Mouse (Mus musculus) lung, embryonic 16.5 days (tissue): ENCODE data around the gene Macf1. TPM values are rescaled to one million over a fixed set of nuclear protein-coding genes. Genes with fewer than 3 reads are reported as not detected.
"Not testable (repeated sequence)": the region's sequence is repeated elsewhere in the genome, so short reads cannot be mapped to it uniquely, and the experiment has no call there.

Source experiments
- ATAC-seq: fragments of 200-750 bp; cut with Nextera tagmentation; 2 replicates; pipeline ENCODE4 v1.8.0; 2017; ENCODE audit warnings: low read depth, mild to moderate bottlenecking, moderate library complexity
- H3K27ac ChIP-seq: fragments of 300-500 bp; sonication (generic); 2 replicates; pipeline ENCODE4 v1.5.1; 2014; ENCODE audit warnings: mild to moderate bottlenecking, control low read depth, low read length
- H3K27me3 ChIP-seq: fragments of 300-500 bp; sonication (generic); 2 replicates; pipeline ENCODE4 v1.6.1; 2014; ENCODE audit warnings: low read depth, low read length, mixed read lengths; ENCODE audit not compliant: control insufficient read depth, insufficient read depth
- H3K36me3 ChIP-seq: fragments of 300-500 bp; sonication (generic); 2 replicates; pipeline ENCODE4 v1.6.1; 2014; ENCODE audit warnings: low read length; ENCODE audit not compliant: control insufficient read depth, insufficient read depth
- H3K4me1 ChIP-seq: fragments of 300-500 bp; sonication (generic); replicated peaks from 2 replicates; pipeline ENCODE4 v1.6.1; 2014; ENCODE audit warnings: low read length, mixed read lengths; ENCODE audit not compliant: control insufficient read depth, insufficient read depth
- H3K4me2 ChIP-seq: fragments of 300-500 bp; sonication (generic); 2 replicates; pipeline ENCODE4 v1.6.1; 2014; ENCODE audit warnings: low read depth, low read length, control low read depth
- H3K4me3 ChIP-seq: fragments of 300-500 bp; sonication (generic); 2 replicates; pipeline ENCODE4 v1.5.1; 2014; ENCODE audit warnings: mild to moderate bottlenecking, low read length, control low read depth
- H3K9ac ChIP-seq: fragments of 300-500 bp; sonication (generic); 2 replicates; pipeline ENCODE4 v1.6.1; 2014; ENCODE audit warnings: low read length, control low read depth
- H3K9me3 ChIP-seq: fragments of 300-500 bp; sonication (generic); 2 replicates; pipeline ENCODE4 v1.6.1; 2016; ENCODE audit warnings: low read length; ENCODE audit not compliant: control insufficient read depth
- WGBS: fragments of 180-500 bp; shearing (Covaris S2); extraction: QIAGEN DNeasy Blood & Tissue Kit; methylation state at CpG from one replicate; pipeline ENCODE4 v1.1.7; 2014; 5-methylcytosine and 5-hydroxymethylcytosine counted together
- polyA plus RNA-seq: library from polyadenylated mRNA; unstranded; fragments of >200 nt; fragmentation: Nextera tagmentation; extraction: Ambion mirVana; gene quantifications from 2 replicates; pipeline ENCODE4 v1.2.1, GENCODE M21; 2015

Macf1 gene
- polyA plus RNA-seq, 1 experiment from 2014 or later = 77.8 TPM

DNA sequence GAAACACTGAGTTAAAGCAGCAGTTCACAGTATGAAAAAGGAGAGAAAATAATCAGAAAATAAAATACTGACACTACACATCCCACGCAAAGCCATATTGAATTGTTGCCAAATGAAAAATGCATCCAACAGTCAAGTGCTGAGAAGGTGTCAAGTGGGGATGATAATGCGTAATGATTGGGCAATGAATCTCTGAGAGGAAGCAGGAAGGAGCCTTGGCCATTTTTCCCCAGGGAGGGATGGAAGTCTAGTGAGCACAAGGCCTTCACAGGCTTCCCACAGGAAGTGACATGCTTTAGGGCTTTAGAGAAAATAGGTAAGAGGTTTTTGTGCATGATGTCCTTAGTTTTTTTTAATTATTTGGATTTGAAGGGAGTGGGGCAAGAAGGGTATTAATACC is 237.9 kb downstream of the Macf1 start:
- WGBS = 69% methylated on average over 2 of the region's 2 CpGs
- not testable (repeated sequence) for H3K9me3 ChIP-seq, H3K4me3 ChIP-seq, ATAC-seq, H3K27ac ChIP-seq, H3K4me2 ChIP-seq, H3K27me3 ChIP-seq, H3K9ac ChIP-seq, H3K4me1 ChIP-seq
- H3K36me3 ChIP-seq = peaks cover 27% of the 10 kb centered on the region

- 50% methylated on average over 5 of the region's 5 CpGs for WGBS
- ATAC-seq = 0 out of 2 replicates have a peak, but pooled peaks have one; percentile 56
- Histone ChIP-seq H3K27me3 (no peaks in the 10 kb centered on the region), H3K4me2 (no peak overlapping the region), H3K9me3 (no peaks in the 10 kb centered on the region), H3K9ac (no peak overlapping the region), H3K36me3 (peaks cover 32% of the 10 kb centered on the region), H3K4me3 (no peak overlapping the region), H3K4me1 (no peaks in the 10 kb centered on the region), H3K27ac (no peak overlapping the region)
These were observed 245.7 kb downstream of the Macf1 start for GRCm38 (mm10) chr4:123438414-123438813.

DNA sequence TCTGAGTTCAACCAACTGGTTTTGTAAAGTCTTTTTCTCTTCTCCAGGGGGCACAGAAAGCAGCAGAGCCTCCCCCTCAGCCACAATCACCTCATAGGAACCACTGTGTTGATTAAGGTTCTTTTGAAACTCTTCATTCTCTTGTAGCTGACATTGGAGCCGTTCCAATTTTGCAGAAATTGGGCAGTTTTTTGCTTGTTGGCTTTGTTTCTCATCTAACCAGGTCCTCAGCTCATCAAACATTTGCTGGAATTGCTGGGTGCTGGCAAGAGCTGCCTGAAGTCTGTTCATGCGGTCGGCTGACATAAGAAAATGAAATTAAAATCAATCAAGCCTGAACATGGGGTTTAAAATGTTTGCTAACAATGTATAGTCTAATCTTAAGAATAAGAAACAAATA is 251.0 kb downstream of the Macf1 start:
- peaks cover 33% of the 10 kb centered on the region for H3K36me3 ChIP-seq
- peaks cover under 1% of the 10 kb centered on the region; the same call in 1 of the 2 replicates for H3K4me1 ChIP-seq
- H3K27me3 ChIP-seq = no peaks in the 10 kb centered on the region
- no peak overlapping the region for H3K4me3 ChIP-seq
- no peak overlapping the region for H3K9ac ChIP-seq
- no peak overlapping the region for H3K27ac ChIP-seq
- 76% methylated on average over 3 of the region's 3 CpGs for WGBS
- no peak for ATAC-seq
- H3K9me3 ChIP-seq = no peaks in the 10 kb centered on the region
- H3K4me2 ChIP-seq = no peak overlapping the region

GRCm38 (mm10) chr4:123431936-123432335 is 252.2 kb downstream of the Macf1 start:
- Histone ChIP-seq H3K9me3 (no peaks in the 10 kb centered on the region), H3K4me3 (no peak overlapping the region), H3K27me3 (no peaks in the 10 kb centered on the region), H3K27ac (no peak overlapping the region), H3K4me1 (peaks cover 13% of the 10 kb centered on the region; the same call in 1 of the 2 replicates), H3K36me3 (peaks cover 35% of the 10 kb centered on the region), H3K4me2 (no peak overlapping the region), H3K9ac (no peak overlapping the region)
- ATAC-seq = no peak
- WGBS = 79% methylated on average over 12 of the region's 12 CpGs

DNA sequence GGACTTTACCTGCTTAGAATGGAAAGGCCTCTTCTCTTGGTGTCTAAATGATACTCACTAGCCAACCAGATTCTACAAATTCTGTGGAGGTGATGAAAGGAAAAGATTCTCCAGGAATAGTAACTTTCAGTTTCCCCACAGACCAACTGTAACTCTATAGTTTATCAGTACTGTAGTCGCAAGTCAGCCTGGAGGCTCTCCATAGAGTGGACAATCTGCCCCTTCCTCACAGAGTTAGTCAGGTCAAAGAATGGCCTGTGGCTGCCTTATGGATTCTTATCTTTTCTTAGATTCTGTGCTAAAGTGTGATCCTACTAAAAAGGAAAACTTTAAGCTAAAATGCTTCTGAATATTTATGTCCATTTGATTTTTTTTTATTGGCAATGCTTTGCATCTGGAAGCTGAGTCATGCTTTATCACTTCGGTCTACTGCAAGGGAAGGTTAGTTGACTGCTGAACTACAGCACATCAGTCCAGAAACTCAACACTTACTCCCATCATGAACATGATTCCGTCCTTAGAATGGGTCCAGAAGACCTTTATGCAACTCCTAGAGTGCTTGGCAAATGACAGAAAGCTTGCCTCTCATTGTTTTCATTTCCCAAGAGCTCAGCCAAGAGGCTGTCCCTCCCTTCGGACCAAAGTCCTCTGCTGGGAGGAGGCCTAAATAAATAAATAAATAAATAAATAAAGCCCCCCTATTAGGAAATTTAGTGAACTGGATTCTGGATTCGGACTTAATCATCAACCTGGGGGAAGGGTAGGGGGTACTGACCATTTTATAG is 256.1 kb downstream of the Macf1 start:
- Histone ChIP-seq H3K27me3 (no peaks in the 10 kb centered on the region), H3K27ac (no peak overlapping the region), H3K4me3 (no peak overlapping the region), H3K4me2 (no peak overlapping the region), H3K9me3 (no peaks in the 10 kb centered on the region), H3K4me1 (peaks cover 17% of the 10 kb centered on the region; the same call in 1 of the 2 replicates), H3K9ac (no peak overlapping the region), H3K36me3 (peaks cover 20% of the 10 kb centered on the region)
- WGBS = 76% methylated on average over 5 of the region's 5 CpGs
- no peak for ATAC-seq

GRCm38 (mm10) chr4:123427271-123427899 is 256.8 kb downstream of the Macf1 start:
- Histone ChIP-seq H3K4me2 (no peak overlapping the region), H3K36me3 (peaks cover 13% of the 10 kb centered on the region), H3K9ac (no peak overlapping the region), H3K4me1 (peaks cover 21% of the 10 kb centered on the region; the same call in 1 of the 2 replicates), H3K27ac (peak overlapping the region; percentile 22; the same call in 1 of the 2 replicates), H3K4me3 (no peak overlapping the region), H3K9me3 (no peaks in the 10 kb centered on the region), H3K27me3 (no peaks in the 10 kb centered on the region)
- WGBS = 73% methylated on average over 9 of the region's 9 CpGs
- no peak for ATAC-seq

DNA sequence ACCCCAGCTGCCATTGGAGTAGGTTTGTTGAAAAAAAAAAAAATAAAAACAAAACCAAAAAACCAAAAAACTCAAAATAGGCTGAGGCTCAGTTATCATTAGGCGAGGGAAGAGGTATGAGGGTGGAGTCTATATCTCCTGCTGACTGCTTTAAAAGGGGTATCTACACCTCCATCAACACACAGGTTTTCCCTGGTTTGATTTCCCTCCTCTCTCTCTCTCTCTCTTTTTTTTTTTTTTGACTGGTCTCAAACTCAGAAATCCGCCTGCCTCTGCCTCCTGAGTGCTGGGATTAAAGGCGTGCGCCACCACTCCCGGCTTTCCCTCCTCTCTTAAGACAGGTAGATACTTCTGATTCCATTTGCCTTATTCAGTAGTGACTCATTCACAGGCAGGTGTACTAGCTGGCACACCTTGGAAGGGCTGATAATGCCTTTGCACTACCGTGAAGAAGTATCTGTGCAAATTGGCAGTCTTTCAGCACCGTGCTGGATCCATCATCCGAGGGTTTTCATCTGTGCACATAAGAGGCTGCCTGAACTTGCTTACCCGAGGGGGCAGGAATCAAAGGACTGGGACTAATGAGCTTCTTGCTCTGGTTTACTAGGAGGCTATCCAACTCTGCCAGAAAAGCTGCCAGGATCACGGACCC is 257.6 kb downstream of the Macf1 start:
- no peaks in the 10 kb centered on the region for H3K9me3 ChIP-seq
- peaks cover 6% of the 10 kb centered on the region for H3K36me3 ChIP-seq
- no peak overlapping the region for H3K4me2 ChIP-seq
- H3K27ac ChIP-seq = no peak overlapping the region
- no peak for ATAC-seq
- 87% methylated on average over 10 of the region's 10 CpGs for WGBS
- no peak overlapping the region for H3K4me3 ChIP-seq
- no peak overlapping the region for H3K9ac ChIP-seq
- no peaks in the 10 kb centered on the region for H3K27me3 ChIP-seq
- peaks cover 21% of the 10 kb centered on the region; the same call in 1 of the 2 replicates for H3K4me1 ChIP-seq

DNA sequence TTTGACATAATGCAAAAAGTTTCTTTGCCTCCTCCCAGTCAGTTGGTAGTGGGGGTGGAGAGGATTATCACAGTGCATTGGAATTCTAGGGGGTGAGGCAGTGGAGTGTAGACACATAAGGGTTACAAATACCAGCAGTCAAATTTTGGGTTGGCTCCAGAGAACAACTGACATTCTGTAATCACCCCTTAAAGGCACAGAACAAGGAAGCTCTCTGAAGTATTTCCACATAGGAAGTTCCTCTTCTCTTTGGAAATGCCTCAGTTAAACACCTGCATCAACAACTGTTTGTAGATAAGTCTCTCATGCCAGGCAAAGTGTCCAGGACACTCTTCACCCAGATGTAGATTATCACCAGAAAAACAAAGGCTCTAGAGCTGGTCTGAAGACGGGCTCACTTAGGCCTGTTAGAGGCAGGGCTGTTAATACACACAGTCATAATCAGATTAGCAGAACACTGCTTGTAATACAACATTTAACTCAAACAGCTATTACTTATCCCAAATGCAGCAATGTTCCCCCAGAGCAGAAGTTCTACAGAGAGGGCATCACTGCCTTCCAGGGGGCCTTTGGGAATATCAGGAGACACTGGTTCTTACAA is 258.4 kb downstream of the Macf1 start:
- Histone ChIP-seq H3K36me3 (peaks cover 4% of the 10 kb centered on the region), H3K4me3 (no peak overlapping the region), H3K4me1 (peaks cover 21% of the 10 kb centered on the region; the same call in 1 of the 2 replicates), H3K4me2 (no peak overlapping the region), H3K9me3 (no peaks in the 10 kb centered on the region), H3K27ac (peak overlapping the region; percentile 17), H3K27me3 (no peaks in the 10 kb centered on the region), H3K9ac (no peak overlapping the region)
- 23% methylated on average over 1 of the region's 1 CpGs for WGBS
- peak; percentile 91 for ATAC-seq

DNA sequence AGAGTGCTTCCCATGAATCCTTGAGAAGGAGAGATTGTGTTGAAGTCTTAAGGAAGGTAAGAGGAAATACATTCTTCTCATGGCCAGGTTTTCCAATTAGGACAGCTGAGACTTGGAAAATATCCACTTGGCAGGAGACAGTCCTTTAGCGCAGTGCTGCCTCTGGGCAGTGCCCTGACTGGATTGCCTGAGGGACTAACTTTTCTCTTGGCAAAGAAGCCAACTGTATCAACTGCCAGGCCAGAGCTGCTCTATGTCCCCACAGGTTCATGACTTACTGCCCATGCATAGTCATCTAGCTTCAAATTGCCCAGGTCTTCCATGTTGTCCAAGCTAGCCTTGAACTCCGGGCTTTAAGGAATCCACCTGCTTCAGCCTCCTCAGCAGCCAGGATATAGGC is 260.1 kb downstream of the Macf1 start:
- WGBS = 94% methylated on average over 2 of the region's 2 CpGs
- Histone ChIP-seq H3K36me3 (peaks cover 3% of the 10 kb centered on the region), H3K4me1 (peaks cover 21% of the 10 kb centered on the region; the same call in 1 of the 2 replicates), H3K27me3 (no peaks in the 10 kb centered on the region), H3K4me2 (no peak overlapping the region), H3K9ac (no peak overlapping the region), H3K4me3 (no peak overlapping the region), H3K27ac (no peak overlapping the region), H3K9me3 (no peaks in the 10 kb centered on the region)
- ATAC-seq = no peak
